Mouse (Mus musculus) heart, postnatal 0 days (tissue): ENCODE measurements around the gene Gm3488.
"Not testable (repeated sequence)": the region's sequence is repeated elsewhere in the genome, so short reads cannot be mapped to it uniquely, and the experiment has no call there.

ENCODE experiments used
- CTCF ChIP-seq: IDR thresholded peaks from 2 replicates; pipeline ENCODE4 v1.5.1; 2016; ENCODE audit warnings: antibody characterized with exemption, control low read depth, low read depth
- EP300 ChIP-seq: IDR thresholded peaks from 2 replicates; pipeline ENCODE4 v1.6.1; 2016; ENCODE audit warnings: antibody characterized with exemption, low read depth

DNA sequence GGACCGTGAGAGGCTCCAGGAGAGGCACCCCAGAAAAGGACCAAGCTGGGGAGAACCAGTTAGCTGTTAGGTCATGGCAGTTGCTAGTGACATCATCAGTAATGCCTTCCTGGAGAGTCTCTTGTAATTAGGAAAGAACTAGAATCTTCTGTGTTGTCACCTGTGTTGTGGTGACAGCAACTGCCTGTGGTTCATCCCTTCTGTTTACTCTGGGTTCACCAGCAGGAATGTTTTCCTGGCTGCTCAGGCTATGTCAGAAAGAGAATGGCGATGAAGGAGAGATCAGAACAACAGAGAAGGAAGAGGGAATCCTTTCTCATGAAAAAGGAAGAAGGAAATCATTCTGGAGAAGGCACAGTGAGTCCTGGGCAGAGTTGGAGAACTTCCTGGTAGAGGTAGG is 36.7 kb downstream of the Gm3488 start, which contains the start of gene Gm3532:
- TF ChIP-seq CTCF, EP300: not testable (repeated sequence)
